Mouse (Mus musculus): ENCODE measurements at regions not wholly inside any gene's neighbourhood (a gene's known extent, or its start where the extent isn't known, plus 50 kb on each side); places are given as distances from the start of the nearest gene placed in this dataset.

DNA sequence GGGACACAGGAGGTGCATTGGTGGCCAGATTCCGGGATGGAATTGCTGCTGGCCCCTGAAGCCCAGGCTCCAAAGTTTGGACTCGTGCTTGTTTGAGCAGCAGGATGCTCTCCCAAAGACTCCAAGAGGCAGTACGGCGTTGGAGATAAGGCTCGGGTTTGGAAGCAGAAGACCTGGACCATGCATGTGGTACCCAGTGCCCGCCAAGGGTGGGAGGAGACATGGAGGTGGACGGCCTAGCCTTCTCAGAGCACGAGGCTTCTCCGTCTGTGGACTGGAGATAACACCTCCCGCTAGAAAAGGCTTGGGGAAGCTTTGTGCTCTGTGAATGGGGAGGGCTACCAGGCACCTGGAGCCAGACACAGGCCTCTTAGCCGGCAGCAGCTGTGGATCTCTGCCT is 271.7 kb downstream of the Rps6kc1 start:
- Histone ChIP-seq H3K36me3 (no peaks in the 10 kb centered on the region), H3K4me3 (no peak overlapping the region), H3K27ac (replicated peaks) (no peak overlapping the region), H3K9ac (no peak overlapping the region), H3K27me3 (no peaks in the 10 kb centered on the region), H3K4me2 (no peak overlapping the region), H3K4me1 (replicated peaks) (no peaks in the 10 kb centered on the region), H3K9me3 (no peaks in the 10 kb centered on the region)
- ATAC-seq (ENCODE audit: low read depth): no peak
- whole genome bisulfite sequencing: 92% methylated on average over 11 of the region's 11 CpGs

DNA sequence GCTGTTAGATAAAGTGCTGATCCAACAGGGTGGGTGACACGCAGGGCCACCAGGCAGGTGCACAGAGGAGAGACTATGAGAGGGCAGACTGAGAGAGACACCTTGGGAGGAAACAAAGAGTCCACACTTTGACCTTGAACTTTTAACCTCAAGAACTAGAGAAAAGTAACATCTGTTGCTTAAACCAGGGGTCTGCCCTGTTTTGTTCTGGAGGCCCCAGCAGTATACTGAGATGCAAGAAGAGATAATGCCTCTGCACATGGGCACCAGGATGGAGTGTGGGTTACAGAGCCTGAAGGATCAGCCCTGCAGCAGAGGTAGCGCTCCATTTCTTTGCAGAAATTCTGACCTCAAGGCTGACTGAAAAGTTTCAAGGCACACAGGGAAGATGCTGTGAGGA is 276.6 kb downstream of the Rps6kc1 start:
- no peaks in the 10 kb centered on the region for H3K27me3 ChIP-seq
- 85% methylated on average over 2 of the region's 2 CpGs for WGBS
- no peaks in the 10 kb centered on the region for H3K36me3 ChIP-seq
- H3K27ac ChIP-seq (replicated peaks): no peak overlapping the region
- no peak overlapping the region for H3K4me2 ChIP-seq
- no peaks in the 10 kb centered on the region for H3K9me3 ChIP-seq
- no peak overlapping the region for H3K9ac ChIP-seq
- no peak for ATAC-seq (ENCODE audit: low read depth)
- H3K4me3 ChIP-seq: no peak overlapping the region
- H3K4me1 ChIP-seq (replicated peaks): peaks cover 11% of the 10 kb centered on the region; the same call in 1 of the 2 replicates

- no peak overlapping the region for H3K27ac ChIP-seq (replicated peaks)
- H3K4me1 ChIP-seq (replicated peaks): peaks cover 11% of the 10 kb centered on the region; the same call in 1 of the 2 replicates
- no peaks in the 10 kb centered on the region for H3K9me3 ChIP-seq
- no peaks in the 10 kb centered on the region for H3K36me3 ChIP-seq
- H3K27me3 ChIP-seq: no peaks in the 10 kb centered on the region
- no peak overlapping the region for H3K4me3 ChIP-seq
- 50% methylated on average over 2 of the region's 2 CpGs for WGBS
- H3K9ac ChIP-seq: no peak overlapping the region
- ATAC-seq (ENCODE audit: low read depth): no peak
- H3K4me2 ChIP-seq: no peak overlapping the region
Measured at GRCm38 (mm10) chr1:190631641-190632040, 279.9 kb downstream of the Rps6kc1 start.

DNA sequence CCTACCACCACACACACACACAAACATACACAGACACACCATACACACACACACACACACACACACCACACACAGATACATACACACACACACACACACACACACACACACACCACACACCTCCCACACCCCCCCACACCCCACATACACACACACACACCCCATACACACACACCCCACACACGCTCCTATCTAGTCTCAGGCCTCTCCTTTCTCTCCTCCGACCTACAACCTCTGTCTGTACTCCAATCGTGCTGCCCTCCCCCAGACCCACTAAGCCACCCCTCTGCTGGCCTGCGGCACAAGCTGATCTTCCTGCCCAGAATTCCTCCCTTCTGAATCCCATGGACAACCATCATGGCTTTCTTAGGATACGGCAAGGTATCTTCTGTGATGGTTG is 281.4 kb downstream of the Rps6kc1 start:
- no peak overlapping the region for H3K4me3 ChIP-seq
- peaks cover 11% of the 10 kb centered on the region; the same call in 1 of the 2 replicates for H3K4me1 ChIP-seq (replicated peaks)
- no peaks in the 10 kb centered on the region for H3K9me3 ChIP-seq
- no peak overlapping the region for H3K4me2 ChIP-seq
- ATAC-seq (ENCODE audit: low read depth): no peak
- no peaks in the 10 kb centered on the region for H3K36me3 ChIP-seq
- H3K27ac ChIP-seq (replicated peaks): no peak overlapping the region
- H3K9ac ChIP-seq: no peak overlapping the region
- H3K27me3 ChIP-seq: no peaks in the 10 kb centered on the region
- WGBS: 97% methylated on average over 5 of the region's 5 CpGs

DNA sequence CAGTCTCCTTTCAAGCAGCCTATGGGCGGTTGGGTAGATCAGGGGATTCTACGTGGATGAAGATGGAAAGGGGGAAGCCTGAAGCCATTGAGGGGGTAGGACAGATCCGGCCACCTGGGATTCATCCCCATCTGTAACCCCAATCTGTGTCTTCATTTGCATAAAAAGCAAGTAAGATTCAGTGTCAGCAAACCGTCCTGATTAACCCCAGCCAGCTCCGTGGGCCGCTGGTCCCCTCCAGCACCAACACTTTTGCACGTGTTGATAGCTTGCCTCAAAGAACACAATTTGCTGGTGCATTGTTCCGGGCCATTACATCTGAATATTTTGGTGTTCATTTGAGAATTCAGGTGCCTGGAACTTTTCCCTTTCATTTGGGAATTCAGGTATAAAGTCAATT is 287.7 kb downstream of the Rps6kc1 start:
- 83% methylated on average over 8 of the region's 8 CpGs for WGBS
- Histone ChIP-seq H3K27ac (replicated peaks) (no peak overlapping the region), H3K9ac (no peak overlapping the region), H3K27me3 (no peaks in the 10 kb centered on the region), H3K4me3 (no peak overlapping the region), H3K4me2 (no peak overlapping the region), H3K4me1 (replicated peaks) (no peaks in the 10 kb centered on the region), H3K9me3 (no peaks in the 10 kb centered on the region; the same call in none of the 2 replicates), H3K36me3 (no peaks in the 10 kb centered on the region)
- ATAC-seq (ENCODE audit: low read depth): no peak

DNA sequence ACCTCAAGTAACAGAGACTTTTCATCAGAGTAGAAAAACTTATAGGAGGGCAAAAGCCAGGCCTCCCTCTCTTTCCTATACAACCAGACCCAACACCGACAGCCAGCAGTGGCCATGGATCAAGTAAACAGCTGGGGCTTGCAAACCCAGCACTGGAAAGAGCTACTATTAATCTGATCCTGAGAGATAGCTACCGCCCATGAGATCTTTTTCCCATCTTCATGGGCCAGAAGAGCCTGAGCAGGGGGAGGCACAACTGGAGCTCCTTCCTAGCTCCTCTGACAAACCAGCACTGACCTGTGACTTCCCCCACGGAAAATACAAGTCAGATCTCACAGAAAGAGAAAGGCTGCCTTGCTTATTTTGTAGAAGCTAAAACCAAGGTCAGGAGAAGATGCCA is 311.1 kb downstream of the Rps6kc1 start:
- Histone ChIP-seq H3K9me3 (no peaks in the 10 kb centered on the region), H3K4me2 (no peak overlapping the region), H3K4me1 (replicated peaks) (no peaks in the 10 kb centered on the region), H3K27me3 (no peaks in the 10 kb centered on the region), H3K36me3 (no peaks in the 10 kb centered on the region), H3K27ac (replicated peaks) (no peak overlapping the region), H3K4me3 (no peak overlapping the region), H3K9ac (no peak overlapping the region)
- ATAC-seq (ENCODE audit: low read depth): no peak
- WGBS: 87% methylated on average over 3 of the region's 3 CpGs

- 81% methylated on average over 11 of the region's 11 CpGs for WGBS
- Histone ChIP-seq H3K4me1 (replicated peaks) (no peaks in the 10 kb centered on the region), H3K9me3 (no peaks in the 10 kb centered on the region), H3K4me2 (no peak overlapping the region), H3K36me3 (no peaks in the 10 kb centered on the region), H3K4me3 (no peak overlapping the region), H3K27ac (replicated peaks) (no peak overlapping the region), H3K27me3 (no peaks in the 10 kb centered on the region), H3K9ac (no peak overlapping the region)
- no peak for ATAC-seq (ENCODE audit: low read depth)
Measured at GRCm38 (mm10) chr1:190599622-190600021, 311.9 kb downstream of the Rps6kc1 start.

GRCm38 (mm10) chr1:190596209-190596608 is 315.4 kb downstream of the Rps6kc1 start:
- Histone ChIP-seq H3K27me3 (no peaks in the 10 kb centered on the region), H3K9me3 (no peaks in the 10 kb centered on the region), H3K9ac (no peak overlapping the region), H3K27ac (replicated peaks) (no peak overlapping the region), H3K4me3 (no peak overlapping the region), H3K4me2 (no peak overlapping the region), H3K36me3 (no peaks in the 10 kb centered on the region), H3K4me1 (replicated peaks) (no peaks in the 10 kb centered on the region)
- no peak for ATAC-seq (ENCODE audit: low read depth)
- WGBS: 84% methylated on average over 2 of the region's 2 CpGs

- no peaks in the 10 kb centered on the region for H3K36me3 ChIP-seq
- H3K9ac ChIP-seq: no peak overlapping the region
- H3K4me3 ChIP-seq: no peak overlapping the region
- no peak overlapping the region for H3K27ac ChIP-seq (replicated peaks)
- 97% methylated on average over 7 of the region's 7 CpGs for WGBS
- no peak overlapping the region for H3K4me2 ChIP-seq
- no peaks in the 10 kb centered on the region for H3K4me1 ChIP-seq (replicated peaks)
- no peaks in the 10 kb centered on the region for H3K9me3 ChIP-seq
- no peak for ATAC-seq (ENCODE audit: low read depth)
- no peaks in the 10 kb centered on the region for H3K27me3 ChIP-seq
Measured at GRCm38 (mm10) chr1:190591621-190592020, 319.9 kb downstream of the Rps6kc1 start.

DNA sequence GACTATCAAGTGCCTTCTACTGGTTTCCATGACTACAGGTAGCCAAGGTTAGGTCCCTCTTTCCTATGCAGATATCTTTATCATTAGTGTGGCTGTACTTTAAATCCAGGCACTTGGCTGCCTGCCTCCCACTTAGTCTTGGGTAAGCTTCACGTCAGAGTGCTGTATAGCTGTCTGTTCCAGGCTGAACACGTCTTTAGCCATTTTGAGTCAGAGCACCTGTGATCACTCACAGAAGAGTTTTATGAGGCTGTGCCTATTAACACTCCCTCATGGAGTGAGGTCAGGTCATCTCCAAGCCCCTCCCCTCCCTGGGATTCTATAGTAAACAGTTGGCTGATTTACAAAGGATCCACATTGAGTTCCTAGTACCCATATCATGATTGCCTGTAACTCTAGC is 322.0 kb downstream of the Rps6kc1 start:
- Histone ChIP-seq H3K4me3 (no peak overlapping the region), H3K9ac (no peak overlapping the region), H3K27me3 (no peaks in the 10 kb centered on the region), H3K27ac (replicated peaks) (no peak overlapping the region), H3K4me1 (replicated peaks) (no peaks in the 10 kb centered on the region), H3K4me2 (no peak overlapping the region), H3K36me3 (no peaks in the 10 kb centered on the region), H3K9me3 (no peaks in the 10 kb centered on the region)
- 39% methylated on average over 2 of the region's 2 CpGs for WGBS
- no peak for ATAC-seq (ENCODE audit: low read depth)

GRCm38 (mm10) chr1:190583272-190583671 is 328.3 kb downstream of the Rps6kc1 start:
- no peak overlapping the region for H3K4me3 ChIP-seq
- H3K4me1 ChIP-seq (replicated peaks): peaks cover 5% of the 10 kb centered on the region; the same call in 1 of the 2 replicates
- no peaks in the 10 kb centered on the region for H3K36me3 ChIP-seq
- 85% methylated on average over 6 of the region's 6 CpGs for WGBS
- no peak overlapping the region for H3K9ac ChIP-seq
- H3K4me2 ChIP-seq: no peak overlapping the region
- ATAC-seq (ENCODE audit: low read depth): no peak
- no peaks in the 10 kb centered on the region for H3K9me3 ChIP-seq
- H3K27ac ChIP-seq (replicated peaks): no peak overlapping the region
- H3K27me3 ChIP-seq: no peaks in the 10 kb centered on the region

DNA sequence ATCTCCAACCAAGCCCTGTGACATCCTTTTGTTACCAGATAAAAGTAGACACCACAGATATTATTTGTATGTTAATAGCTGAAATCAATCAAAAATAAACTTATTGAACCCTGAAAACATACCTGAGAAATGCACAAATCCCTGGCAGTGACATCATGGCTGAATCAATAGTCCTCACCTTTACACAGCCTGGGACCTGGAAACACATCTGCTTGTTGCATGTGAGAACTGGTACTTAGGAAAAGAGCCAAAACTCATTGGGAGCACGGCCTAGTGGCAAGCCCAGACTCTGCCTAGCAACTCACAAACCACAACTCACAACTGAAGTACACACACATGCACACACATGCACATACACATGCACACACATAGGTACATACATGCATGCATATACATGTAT is 330.9 kb downstream of the Rps6kc1 start:
- Histone ChIP-seq H3K4me1 (replicated peaks) (peaks cover 5% of the 10 kb centered on the region; the same call in 1 of the 2 replicates), H3K4me3 (no peak overlapping the region), H3K9ac (no peak overlapping the region), H3K36me3 (no peaks in the 10 kb centered on the region), H3K27me3 (no peaks in the 10 kb centered on the region), H3K4me2 (no peak overlapping the region), H3K9me3 (no peaks in the 10 kb centered on the region), H3K27ac (replicated peaks) (no peak overlapping the region)
- ATAC-seq (ENCODE audit: low read depth): no peak
- 81% methylated on average over 1 of the region's 1 CpGs for WGBS

DNA sequence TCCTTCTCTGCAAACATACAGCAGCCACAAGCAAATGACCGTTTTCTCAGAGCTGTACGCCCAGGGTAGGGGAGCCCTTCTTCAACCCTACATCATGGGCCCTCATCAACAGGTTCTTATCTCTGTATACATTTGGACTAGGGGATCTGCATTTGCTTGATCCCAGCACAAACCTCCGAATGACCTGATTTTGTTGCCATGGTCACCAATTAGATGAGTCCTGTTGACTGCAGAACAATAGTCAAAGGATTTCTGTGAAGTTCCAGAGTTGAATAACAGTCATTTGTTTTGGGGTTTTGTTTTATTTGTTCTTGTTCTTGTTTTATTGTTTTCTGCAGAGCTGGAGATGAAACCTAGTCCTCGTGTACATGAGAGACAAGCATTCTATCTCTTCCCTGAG is 340.6 kb downstream of the Rps6kc1 start:
- Histone ChIP-seq H3K9ac (no peak overlapping the region), H3K27ac (replicated peaks) (no peak overlapping the region), H3K27me3 (no peaks in the 10 kb centered on the region), H3K4me2 (no peak overlapping the region), H3K4me3 (no peak overlapping the region), H3K9me3 (no peaks in the 10 kb centered on the region), H3K4me1 (replicated peaks) (no peaks in the 10 kb centered on the region), H3K36me3 (no peaks in the 10 kb centered on the region)
- no peak for ATAC-seq (ENCODE audit: low read depth)
- WGBS: 46% methylated on average over 4 of the region's 4 CpGs
